Mouse (Mus musculus): ENCODE results near the gene Eloa. TPM values are rescaled to one million over a fixed set of nuclear protein-coding genes. Genes with fewer than 3 reads are reported as not detected.

Gene Eloa
- polyA plus RNA-seq, 1 experiment from 2014 or later, result 39.8 TPM

DNA sequence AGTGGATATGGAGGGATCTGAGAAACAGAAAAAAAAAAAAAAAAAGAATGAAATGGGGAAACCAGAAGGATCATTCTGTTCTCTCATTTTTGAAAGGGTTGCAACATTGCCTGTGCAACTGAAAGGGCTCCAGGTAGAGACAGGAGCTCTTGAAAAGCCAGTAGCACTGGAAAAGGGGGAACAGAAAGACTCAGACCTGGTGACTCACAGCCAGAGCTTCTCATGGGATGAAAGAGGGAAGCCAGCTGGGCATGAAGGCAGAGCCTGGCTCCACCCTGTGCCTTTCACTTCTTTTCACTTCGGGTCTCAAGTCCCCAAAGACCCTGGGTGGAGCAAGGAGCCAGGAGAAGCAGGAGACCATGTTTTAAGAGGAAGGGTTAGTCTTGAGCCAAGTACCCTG is 34.5 kb upstream of the Eloa start:
- WGBS, result 38% methylated on average over 1 of the region's 1 CpGs
- Histone ChIP-seq H3K27ac (ENCODE audit: low read length) (no peak overlapping the region), H3K4me3 (ENCODE audit: low read depth, low read length) (no peak overlapping the region), H3K36me3 (ENCODE audit: control insufficient read depth, insufficient read depth, low read length) (peaks cover 12% of the 10 kb centered on the region), H3K9me3 (ENCODE audit: control insufficient read depth, low read depth, low read length) (no peaks in the 10 kb centered on the region), H3K4me1 (ENCODE audit: control insufficient read depth, insufficient read depth, low read length) (peaks cover 14% of the 10 kb centered on the region), H3K27me3 (ENCODE audit: control insufficient read depth, insufficient read depth, low read length) (no peaks in the 10 kb centered on the region), H3K9ac (replicated peaks; ENCODE audit: low read depth, low read length) (no peak overlapping the region), H3K4me2 (replicated peaks; ENCODE audit: low read depth, low read length) (no peak overlapping the region)
- ATAC-seq (ENCODE audit: insufficient number of reproducible peaks, insufficient read depth, low FRiP score, low read depth), result no peak

DNA sequence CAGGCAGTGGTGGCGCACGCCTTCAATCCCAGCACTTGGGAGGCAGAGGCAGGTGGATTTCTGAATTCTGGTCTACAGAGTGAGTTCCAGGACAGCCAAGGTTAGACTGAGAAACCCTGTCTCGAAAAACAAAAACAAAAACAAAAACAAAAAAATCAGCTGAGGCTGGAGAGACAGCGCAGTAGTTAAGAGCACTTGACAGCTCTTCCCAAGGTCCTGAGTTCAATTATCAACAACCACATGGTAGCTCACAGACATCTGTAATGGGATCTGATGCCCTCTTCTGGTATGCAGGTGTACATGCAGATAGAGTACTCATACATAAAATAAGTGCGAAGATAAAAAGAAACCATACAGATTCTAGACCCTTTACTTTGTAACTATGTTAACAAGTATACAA is 32.3 kb upstream of the Eloa start:
- no peaks in the 10 kb centered on the region for H3K27me3 ChIP-seq (ENCODE audit: control insufficient read depth, insufficient read depth, low read length)
- ATAC-seq (ENCODE audit: insufficient number of reproducible peaks, insufficient read depth, low FRiP score, low read depth), result no peak
- no peak overlapping the region for H3K9ac ChIP-seq (replicated peaks; ENCODE audit: low read depth, low read length)
- no peak overlapping the region for H3K4me3 ChIP-seq (ENCODE audit: low read depth, low read length)
- H3K36me3 ChIP-seq (ENCODE audit: control insufficient read depth, insufficient read depth, low read length), result peaks cover 34% of the 10 kb centered on the region
- H3K4me1 ChIP-seq (ENCODE audit: control insufficient read depth, insufficient read depth, low read length), result peaks cover 14% of the 10 kb centered on the region
- WGBS, result 77% methylated on average over 5 of the region's 5 CpGs
- no peaks in the 10 kb centered on the region for H3K9me3 ChIP-seq (ENCODE audit: control insufficient read depth, low read depth, low read length)
- H3K4me2 ChIP-seq (replicated peaks; ENCODE audit: low read depth, low read length), result no peak overlapping the region
- no peak overlapping the region for H3K27ac ChIP-seq (ENCODE audit: low read length)

DNA sequence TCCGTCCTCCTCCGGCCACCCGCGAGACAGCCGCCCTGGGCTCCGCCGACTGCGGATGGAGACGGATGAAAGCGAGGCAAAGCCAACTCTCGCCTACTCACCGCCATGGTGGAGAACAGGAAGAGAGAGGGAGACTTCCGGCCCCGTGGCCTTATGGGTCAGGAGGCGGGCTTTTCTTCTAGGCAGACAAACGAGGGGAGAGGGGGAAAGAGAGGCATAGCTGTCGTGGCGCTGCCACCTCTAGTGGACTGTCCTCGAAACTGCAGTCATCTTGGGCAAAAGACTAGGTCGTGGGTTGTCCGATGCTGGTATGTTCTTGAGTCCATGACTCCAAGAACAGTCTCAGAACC is 31.7 kb upstream of the Eloa start, which contains the start of gene Rpl11:
TSS of gene Rpl11 (minus strand) at position 182 of the 350 bp plus-strand sequence.
- H3K4me2 ChIP-seq (replicated peaks; ENCODE audit: low read depth, low read length), result peak within 1 kb of the TSS; percentile 97
- WGBS, result 0% methylated on average over 21 of the region's 21 CpGs
- ATAC-seq (ENCODE audit: insufficient number of reproducible peaks, insufficient read depth, low FRiP score, low read depth), result peak; percentile 96
- peak within 1 kb of the TSS; percentile 92 for H3K27ac ChIP-seq (ENCODE audit: low read length)
- peaks cover 40% of the 10 kb centered on the region for H3K36me3 ChIP-seq (ENCODE audit: control insufficient read depth, insufficient read depth, low read length)
- H3K9ac ChIP-seq (replicated peaks; ENCODE audit: low read depth, low read length), result peak within 1 kb of the TSS; percentile 89
- H3K9me3 ChIP-seq (ENCODE audit: control insufficient read depth, low read depth, low read length), result no peaks in the 10 kb centered on the region
- peak within 1 kb of the TSS; percentile 71 for H3K4me3 ChIP-seq (ENCODE audit: low read depth, low read length)
- peaks cover 14% of the 10 kb centered on the region for H3K4me1 ChIP-seq (ENCODE audit: control insufficient read depth, insufficient read depth, low read length)
- H3K27me3 ChIP-seq (ENCODE audit: control insufficient read depth, insufficient read depth, low read length), result no peaks in the 10 kb centered on the region

DNA sequence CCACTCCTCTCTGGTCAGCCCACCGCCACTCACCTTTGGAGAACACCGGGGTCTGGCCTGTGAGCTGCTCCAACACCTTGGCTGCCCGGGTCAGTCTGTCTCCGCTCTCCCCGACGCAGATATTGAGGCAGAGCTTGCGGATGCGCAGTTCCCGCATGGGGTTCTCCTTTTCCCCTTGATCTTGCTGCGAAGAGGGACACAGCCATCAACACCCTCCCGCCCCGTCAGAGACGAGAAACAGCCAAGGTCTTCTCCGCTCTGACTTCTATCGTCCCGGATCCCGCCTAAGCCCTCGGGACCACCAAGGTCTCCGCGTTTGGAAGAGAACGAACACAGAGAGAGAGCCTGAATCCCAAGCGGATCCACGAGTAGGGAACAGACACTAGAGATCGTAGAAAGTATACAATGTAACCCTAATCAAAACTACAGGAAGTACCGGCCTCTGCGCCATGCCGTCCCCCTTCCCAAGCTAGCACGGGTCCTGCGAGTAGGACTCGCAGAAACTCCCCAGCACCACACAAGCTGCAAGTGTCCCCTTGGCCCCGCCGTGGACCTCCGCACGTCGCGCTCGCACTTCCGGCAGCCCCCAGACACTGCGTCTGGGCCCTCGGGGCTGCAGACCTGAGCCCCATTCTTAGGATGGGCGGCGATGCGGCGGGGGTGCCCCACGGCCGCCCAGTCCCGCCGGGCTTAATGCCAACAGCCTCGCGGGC is 31.1 kb upstream of the Eloa start:
- Histone ChIP-seq H3K4me2 (replicated peaks; ENCODE audit: low read depth, low read length) (peak overlapping the region; percentile 97), H3K4me3 (ENCODE audit: low read depth, low read length) (peak overlapping the region; percentile 71), H3K4me1 (ENCODE audit: control insufficient read depth, insufficient read depth, low read length) (peaks cover 14% of the 10 kb centered on the region), H3K9me3 (ENCODE audit: control insufficient read depth, low read depth, low read length) (no peaks in the 10 kb centered on the region), H3K9ac (replicated peaks; ENCODE audit: low read depth, low read length) (peak overlapping the region; percentile 89), H3K27me3 (ENCODE audit: control insufficient read depth, insufficient read depth, low read length) (no peaks in the 10 kb centered on the region), H3K27ac (ENCODE audit: low read length) (peak overlapping the region; percentile 92), H3K36me3 (ENCODE audit: control insufficient read depth, insufficient read depth, low read length) (peaks cover 45% of the 10 kb centered on the region)
- under 1% methylated on average over 50 of the region's 50 CpGs for WGBS
- peak; percentile 77 for ATAC-seq (ENCODE audit: insufficient number of reproducible peaks, insufficient read depth, low FRiP score, low read depth)

DNA sequence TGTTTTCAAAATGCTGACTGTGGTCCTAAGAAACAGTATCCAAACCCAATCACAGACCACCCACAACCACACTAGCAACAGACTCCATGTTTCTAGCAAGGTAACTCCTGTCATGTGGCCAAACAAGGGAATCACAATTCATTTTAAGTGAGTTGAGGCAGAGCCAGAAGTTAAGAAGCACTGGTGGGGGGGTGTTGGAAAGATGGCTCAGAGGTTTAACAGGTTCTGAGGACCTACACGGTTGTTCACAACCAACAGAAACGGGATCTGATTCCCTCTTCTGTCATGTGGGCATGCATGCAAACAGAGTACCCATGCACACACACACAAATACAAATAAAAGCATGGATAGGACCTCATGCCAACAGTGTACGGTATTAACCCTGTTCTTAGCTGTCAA is 30.5 kb upstream of the Eloa start:
- 0% methylated on average over 3 of the region's 3 CpGs for WGBS
- H3K27ac ChIP-seq (ENCODE audit: low read length), result no peak overlapping the region

DNA sequence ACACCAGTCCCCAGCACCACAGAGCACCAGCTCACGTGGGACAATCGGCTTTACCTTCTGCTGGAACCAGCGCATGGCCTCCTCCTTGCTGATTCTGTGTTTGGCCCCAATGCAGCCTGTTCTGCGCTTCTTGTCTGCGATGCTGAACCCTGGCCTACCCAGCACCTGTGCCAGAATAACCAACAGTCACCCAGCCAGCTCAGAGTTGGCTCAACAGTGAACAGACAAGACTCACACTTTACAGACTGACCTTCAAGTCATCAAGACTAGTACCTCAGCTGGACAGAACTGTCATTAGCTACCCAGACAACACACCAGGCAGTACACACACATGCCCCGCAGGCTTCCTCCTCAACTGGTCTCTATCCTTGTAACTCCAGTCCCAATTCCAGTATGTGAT is 28.7 kb upstream of the Eloa start:
- peaks cover 47% of the 10 kb centered on the region for H3K36me3 ChIP-seq (ENCODE audit: control insufficient read depth, insufficient read depth, low read length)
- H3K27me3 ChIP-seq (ENCODE audit: control insufficient read depth, insufficient read depth, low read length), result no peaks in the 10 kb centered on the region
- H3K4me3 ChIP-seq (ENCODE audit: low read depth, low read length), result no peak overlapping the region
- no peak overlapping the region for H3K9ac ChIP-seq (replicated peaks; ENCODE audit: low read depth, low read length)
- H3K4me2 ChIP-seq (replicated peaks; ENCODE audit: low read depth, low read length), result no peak overlapping the region
- no peak overlapping the region for H3K27ac ChIP-seq (ENCODE audit: low read length)
- H3K4me1 ChIP-seq (ENCODE audit: control insufficient read depth, insufficient read depth, low read length), result peaks cover 14% of the 10 kb centered on the region
- ATAC-seq (ENCODE audit: insufficient number of reproducible peaks, insufficient read depth, low FRiP score, low read depth), result no peak
- WGBS, result 98% methylated on average over 6 of the region's 6 CpGs
- no peaks in the 10 kb centered on the region for H3K9me3 ChIP-seq (ENCODE audit: control insufficient read depth, low read depth, low read length)

More for the DNA sequence above, 30.5 kb upstream of the Eloa start:
- Histone ChIP-seq H3K36me3 (ENCODE audit: control insufficient read depth, insufficient read depth, low read length) (peaks cover 47% of the 10 kb centered on the region), H3K9me3 (ENCODE audit: control insufficient read depth, low read depth, low read length) (no peaks in the 10 kb centered on the region), H3K9ac (replicated peaks; ENCODE audit: low read depth, low read length) (peak overlapping the region; percentile 89), H3K4me2 (replicated peaks; ENCODE audit: low read depth, low read length) (peak overlapping the region; percentile 97), H3K4me3 (ENCODE audit: low read depth, low read length) (peak overlapping the region; percentile 71), H3K27me3 (ENCODE audit: control insufficient read depth, insufficient read depth, low read length) (no peaks in the 10 kb centered on the region), H3K4me1 (ENCODE audit: control insufficient read depth, insufficient read depth, low read length) (peaks cover 14% of the 10 kb centered on the region)
- no peak for ATAC-seq (ENCODE audit: insufficient number of reproducible peaks, insufficient read depth, low FRiP score, low read depth)

DNA sequence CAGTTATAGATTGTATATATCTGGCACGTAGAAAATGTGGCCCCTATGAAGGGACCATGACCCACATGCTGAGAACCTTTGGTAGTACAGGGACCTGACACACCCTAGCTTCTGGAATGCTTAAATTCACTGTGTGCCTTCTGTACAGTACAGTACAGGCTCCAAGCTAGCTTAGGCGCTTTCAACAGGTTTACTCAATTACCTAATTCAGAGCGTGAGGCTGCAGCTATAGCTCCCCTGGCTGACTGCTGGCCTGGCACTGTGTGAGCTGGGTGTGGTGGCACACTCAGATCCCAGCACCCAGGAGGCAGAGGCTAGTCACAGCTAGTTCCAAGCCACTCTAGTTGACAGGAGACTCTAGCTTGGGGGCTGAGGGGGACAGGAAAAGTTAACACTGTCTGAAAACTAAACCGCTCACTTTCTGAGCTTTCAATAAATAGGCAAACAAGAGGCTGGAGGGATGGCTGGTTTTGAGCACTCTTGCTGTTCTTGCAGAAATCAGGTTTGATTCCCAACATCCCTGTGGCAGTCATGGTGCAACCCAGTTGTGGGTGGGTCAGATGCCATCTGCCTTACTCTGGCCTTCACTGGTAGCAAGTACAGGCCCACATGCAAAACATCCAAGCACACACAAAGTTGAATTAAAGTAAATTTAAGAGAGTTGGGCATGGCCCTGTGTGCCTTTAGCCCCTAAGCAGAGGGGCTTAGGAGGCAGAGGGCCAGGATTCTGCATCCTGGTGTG is 26.9 kb upstream of the Eloa start:
- H3K4me2 ChIP-seq (replicated peaks; ENCODE audit: low read depth, low read length), result no peak overlapping the region
- H3K9ac ChIP-seq (replicated peaks; ENCODE audit: low read depth, low read length), result no peak overlapping the region
- H3K4me3 ChIP-seq (ENCODE audit: low read depth, low read length), result no peak overlapping the region
- no peak overlapping the region for H3K27ac ChIP-seq (ENCODE audit: low read length)
- WGBS, result 69% methylated on average over 4 of the region's 4 CpGs
- H3K9me3 ChIP-seq (ENCODE audit: control insufficient read depth, low read depth, low read length), result no peaks in the 10 kb centered on the region
- H3K27me3 ChIP-seq (ENCODE audit: control insufficient read depth, insufficient read depth, low read length), result no peaks in the 10 kb centered on the region
- peak; percentile 51; the same call in 1 of the 2 replicates for ATAC-seq (ENCODE audit: insufficient number of reproducible peaks, insufficient read depth, low FRiP score, low read depth)
- H3K4me1 ChIP-seq (ENCODE audit: control insufficient read depth, insufficient read depth, low read length), result peaks cover 13% of the 10 kb centered on the region
- peaks cover 47% of the 10 kb centered on the region for H3K36me3 ChIP-seq (ENCODE audit: control insufficient read depth, insufficient read depth, low read length)

DNA sequence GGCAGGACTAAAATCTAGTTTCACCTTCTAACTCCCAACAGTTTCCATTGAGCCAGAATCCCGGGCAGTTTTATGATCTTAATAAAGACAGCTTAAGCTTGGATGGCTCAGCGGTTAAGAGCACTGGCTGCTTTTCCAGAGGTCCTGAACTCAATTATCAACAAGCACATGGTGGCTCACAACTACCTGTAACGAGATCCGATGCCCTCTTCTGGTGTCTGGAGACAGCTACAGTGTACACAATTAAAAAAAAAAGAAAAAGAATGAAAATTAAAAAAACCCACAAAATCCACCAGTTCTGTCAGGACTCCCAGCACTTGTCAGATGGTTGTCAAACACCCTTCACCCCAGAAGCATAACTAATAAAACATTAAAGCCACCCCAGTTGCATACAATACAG is 26.1 kb upstream of the Eloa start:
- H3K27ac ChIP-seq (ENCODE audit: low read length), result no peak overlapping the region
- H3K4me3 ChIP-seq (ENCODE audit: low read depth, low read length), result no peak overlapping the region
- H3K36me3 ChIP-seq (ENCODE audit: control insufficient read depth, insufficient read depth, low read length), result peaks cover 47% of the 10 kb centered on the region

More for the DNA sequence above, 26.1 kb upstream of the Eloa start:
- Histone ChIP-seq H3K27me3 (ENCODE audit: control insufficient read depth, insufficient read depth, low read length) (no peaks in the 10 kb centered on the region), H3K9me3 (ENCODE audit: control insufficient read depth, low read depth, low read length) (no peaks in the 10 kb centered on the region), H3K4me2 (replicated peaks; ENCODE audit: low read depth, low read length) (no peak overlapping the region), H3K9ac (replicated peaks; ENCODE audit: low read depth, low read length) (no peak overlapping the region), H3K4me1 (ENCODE audit: control insufficient read depth, insufficient read depth, low read length) (peaks cover 11% of the 10 kb centered on the region)
- no peak for ATAC-seq (ENCODE audit: insufficient number of reproducible peaks, insufficient read depth, low FRiP score, low read depth)
- WGBS, result 54% methylated on average over 4 of the region's 4 CpGs
